In genomic region chr3:121306641-121307040, GRCm38 (mm10) we compare ENCODE assay signal across 10 mouse cellular contexts. TPM values are rescaled to one million over a fixed set of nuclear protein-coding genes. Genes with fewer than 3 reads are reported as not detected.
DNase-seq lines count a peak whose midpoint lies in the region; ATAC-seq and TF ChIP-seq lines count a peak whose summit lies in the region.
"Had no signal": no experiment of that assay in that cellular context is flagged by ENCODE, and none has a peak within 500 bp of the region (broad histone marks: within the 10 kb centered on the region; RNA-seq: fewer than 3 reads in every experiment).

No protein-coding gene starts in this region.

- H3K4me1 ChIP-seq in heart, postnatal 0 days (ENCODE audit: control insufficient read depth, insufficient read depth): no peaks in the 10 kb centered on the region
- H3K4me1 ChIP-seq in spleen, adult 2 months (ENCODE audit: control insufficient read depth, insufficient read depth, insufficient read length): no peaks in the 10 kb centered on the region
- H3K4me1 ChIP-seq: embryonic facial prominence, embryonic 15.5 days had no signal

- intact Hi-C loops in heart, postnatal 10 days (cut with DNase I): loop anchor here (1.0 to 10.0 kb wide), 4 partner anchors 134 to 431 kb away; partner anchors contain the start of genes Rwdd3 and Slc44a3

- H3K27me3 ChIP-seq in heart, postnatal 0 days (ENCODE audit: control insufficient read depth, insufficient read depth, low read length): no peaks in the 10 kb centered on the region
- H3K27me3 ChIP-seq in spleen, adult 2 months (ENCODE audit: control insufficient read depth, insufficient read depth, low read length): no peaks in the 10 kb centered on the region
- no peaks in the 10 kb centered on the region for H3K27me3 ChIP-seq in splenic B cell, adult 2 months (ENCODE audit: control insufficient read depth, insufficient read depth, low read length, poor library complexity, severe bottlenecking)
- H3K27me3 ChIP-seq: embryonic facial prominence, embryonic 15.5 days; megakaryocyte, embryonic 14.5 days had no signal

- no peak for TF ChIP-seq EP300 in heart, postnatal 0 days (IDR thresholded peaks at IDR 0.05; ENCODE audit: low read depth)

- 85% methylated on average over 7 of the region's 7 CpGs for WGBS in heart, postnatal 0 days
- WGBS in spleen, adult 2 months: 94% methylated on average over 7 of the region's 7 CpGs

- no peak for TF ChIP-seq POLR2A in spleen, adult 2 months (IDR thresholded peaks at IDR 0.05; ENCODE audit: low read depth, low read length)

- no peak overlapping the region for H3K27ac ChIP-seq in heart, postnatal 0 days (ENCODE audit: low read depth)
- no peak overlapping the region for H3K27ac ChIP-seq in spleen, adult 2 months (ENCODE audit: insufficient read depth, low read length)
- H3K27ac ChIP-seq: embryonic facial prominence, embryonic 15.5 days had no signal

- H3K4me2 ChIP-seq in heart, postnatal 0 days (ENCODE audit: low read depth, low read length): no peak overlapping the region
- H3K4me2 ChIP-seq: embryonic facial prominence, embryonic 15.5 days had no signal

- ATAC-seq in heart, postnatal 0 days (ENCODE audit: insufficient read depth, low read depth): no peak
- ATAC-seq in granulocyte monocyte progenitor cell, adult 5-6 weeks (replicated peaks; ENCODE audit: poor library complexity, severe bottlenecking): peak; percentile 48
- ATAC-seq in erythroid progenitor cell, adult 5-6 weeks (replicated peaks; ENCODE audit: low FRiP score, poor library complexity, severe bottlenecking): no peak

- peak; percentile 39 for TF ChIP-seq CTCF in heart, postnatal 0 days (IDR thresholded peaks at IDR 0.05; ENCODE audit: low read depth)
- peak; percentile 5; the same call in 1 of the 2 replicates for TF ChIP-seq CTCF in spleen, adult 2 months (IDR thresholded peaks at IDR 0.05; ENCODE audit: extremely low read depth, insufficient read depth, insufficient read length, insufficient replicate concordance)

- H3K36me3 ChIP-seq in heart, postnatal 0 days (replicated peaks; ENCODE audit: control insufficient read depth, insufficient read depth, low read length): peaks cover 4% of the 10 kb centered on the region; the same call in 1 of the 2 replicates
- peaks cover 1% of the 10 kb centered on the region; the same call in 1 of the 2 replicates for H3K36me3 ChIP-seq in spleen, adult 2 months (ENCODE audit: control insufficient read depth, insufficient read depth, low read length)
- no peaks in the 10 kb centered on the region for H3K36me3 ChIP-seq in splenic B cell, adult 2 months (ENCODE audit: control insufficient read depth, insufficient read depth, low read length, poor library complexity, severe bottlenecking)

- no peaks in the 10 kb centered on the region for H3K9me3 ChIP-seq in heart, postnatal 0 days (replicated peaks; ENCODE audit: control insufficient read depth, low read length)
- H3K9me3 ChIP-seq: embryonic facial prominence, embryonic 15.5 days had no signal

- no peak for DNase-seq in heart, postnatal 0 days (ENCODE audit: low spot score)
- no peak for DNase-seq in heart, postnatal 10 days
- DNase-seq in spleen, adult 2 months (ENCODE audit: low read depth in 1 of 2, low spot score in 2 of 2): no peak
- no peak for DNase-seq in spleen, adult 12 weeks (ENCODE audit: low spot score)
- peak; percentile 54 for DNase-seq in splenic B cell, adult 2 months (ENCODE audit: low read depth, low spot score)
- no peak for DNase-seq in adrenal gland, adult (ENCODE audit: inconsistent age in 2 of 2, low spot score in 1 of 2)

- H3K9ac ChIP-seq in heart, postnatal 0 days (replicated peaks; ENCODE audit: low read depth, low read length): no peak overlapping the region
- H3K9ac ChIP-seq: embryonic facial prominence, embryonic 15.5 days had no signal

- no peak overlapping the region for H3K4me3 ChIP-seq in heart, postnatal 0 days (ENCODE audit: low read depth, low read length)
- no peak overlapping the region for H3K4me3 ChIP-seq in spleen, adult 2 months (ENCODE audit: extremely low read depth, insufficient read depth, insufficient read length)
- H3K4me3 ChIP-seq: embryonic facial prominence, embryonic 15.5 days; megakaryocyte, embryonic 14.5 days had no signal

RNA-seq across cellular contexts. Expression of gene Alg14, which starts 15.1 kb away (rescaled TPM):
- total RNA-seq in heart, postnatal 0 days (2014; rRNA removed; ENCODE audit: low replicate concordance): 27.3 and 27.6 TPM in 2 replicates
- polyA plus RNA-seq in heart, postnatal 0 days (2015; fragmentation: Nextera tagmentation; extraction: Ambion mirVana): 27.1 and 30.8 TPM in 2 replicates
- 10 to 100 TPM; 16.6 to 17.0 TPM for total RNA-seq in heart, postnatal 10 days (2021)
- polyA plus RNA-seq in spleen, adult 2 months (2012; rRNA removed): 4.3 and 4.6 TPM in 2 replicates
- total RNA-seq in granulocyte monocyte progenitor cell, adult 5-6 weeks (2014; fragmentation: Nextera tagmentation): 20.4 and 28.5 TPM in 2 replicates
- total RNA-seq in granulocyte monocyte progenitor cell, adult 5-6 weeks (2017): 8.4 and 13.0 TPM in 2 replicates
- 7.6 and 12.6 TPM in 2 replicates for total RNA-seq in erythroid progenitor cell, adult 5-6 weeks (2015; ENCODE audit: low replicate concordance)
- 0.23 and 2.2 TPM in 2 replicates for total RNA-seq in erythroid progenitor cell, adult 5-6 weeks (2017; ENCODE audit: low replicate concordance)

RNA-seq across cellular contexts. Expression of gene Tmem56, which starts 23.7 kb away (rescaled TPM):
- total RNA-seq in heart, postnatal 0 days (2014; rRNA removed; ENCODE audit: low replicate concordance): 0.73 and 4.4 TPM in 2 replicates
- polyA plus RNA-seq in heart, postnatal 0 days (2015; fragmentation: Nextera tagmentation; extraction: Ambion mirVana): 0.36 and 0.48 TPM in 2 replicates
- total RNA-seq in heart, postnatal 10 days (2021): 1 to 10 TPM; 1.0 to 1.4 TPM
- polyA plus RNA-seq in spleen, adult 2 months (2012; rRNA removed): 0.37 and 0.60 TPM in 2 replicates
- total RNA-seq in granulocyte monocyte progenitor cell, adult 5-6 weeks (2014; fragmentation: Nextera tagmentation): 0.04 TPM in 1 of 2 replicates, not detected in the other
- total RNA-seq in granulocyte monocyte progenitor cell, adult 5-6 weeks (2017): 0.04 and 0.21 TPM in 2 replicates
- 44.0 and 57.0 TPM in 2 replicates for total RNA-seq in erythroid progenitor cell, adult 5-6 weeks (2015; ENCODE audit: low replicate concordance)
- total RNA-seq in erythroid progenitor cell, adult 5-6 weeks (2017; ENCODE audit: low replicate concordance): 36.5 and 43.3 TPM in 2 replicates
